Mouse (Mus musculus) intestine, embryonic 16.5 days (tissue): Measurements from ENCODE around the gene Gm21874. TPM values are rescaled to one million over a fixed set of nuclear protein-coding genes. Genes with fewer than 3 reads are reported as not detected.
"Not testable (repeated sequence)": the region's sequence is repeated elsewhere in the genome, so short reads cannot be mapped to it uniquely, and the experiment has no call there.

Source experiments
- ATAC-seq: fragments of 200-750 bp; cut with Nextera tagmentation; 2 replicates; pipeline ENCODE4 v1.8.0; 2017; ENCODE audit warnings: moderate TSS enrichment, moderate library complexity
- H3K27ac ChIP-seq: fragments of 300-500 bp; sonication (generic); 2 replicates; pipeline ENCODE4 v1.5.1; 2014; ENCODE audit warnings: mild to moderate bottlenecking, low read length
- H3K27me3 ChIP-seq: fragments of 300-500 bp; sonication (generic); replicated peaks from 2 replicates; pipeline ENCODE4 v1.6.1; 2014; ENCODE audit warnings: low read length, control low read depth, mixed read lengths; ENCODE audit not compliant: control insufficient read depth, insufficient read depth
- H3K36me3 ChIP-seq: fragments of 300-500 bp; sonication (generic); 2 replicates; pipeline ENCODE4 v1.6.1; 2014; ENCODE audit warnings: low read length, control low read depth; ENCODE audit not compliant: control insufficient read depth, insufficient read depth
- H3K4me1 ChIP-seq: fragments of 300-500 bp; sonication (generic); 2 replicates; pipeline ENCODE4 v1.6.1; 2014; ENCODE audit warnings: low read length, control low read depth, mixed read lengths; ENCODE audit not compliant: control insufficient read depth, insufficient read depth
- H3K4me2 ChIP-seq: fragments of 300-500 bp; sonication (generic); 2 replicates; pipeline ENCODE4 v1.6.1; 2014; ENCODE audit warnings: low read depth, low read length, control low read depth
- H3K4me3 ChIP-seq: fragments of 300-500 bp; sonication (generic); 2 replicates; pipeline ENCODE4 v1.5.1; 2014; ENCODE audit warnings: mild to moderate bottlenecking, low read length
- H3K9ac ChIP-seq: fragments of 300-500 bp; sonication (generic); 2 replicates; pipeline ENCODE4 v1.6.1; 2014; ENCODE audit warnings: low read depth, low read length
- H3K9me3 ChIP-seq: fragments of 300-500 bp; sonication (generic); 2 replicates; pipeline ENCODE4 v1.6.1; 2016; ENCODE audit warnings: low read length, control low read depth; ENCODE audit not compliant: control insufficient read depth
- polyA plus RNA-seq: library from polyadenylated mRNA; unstranded; fragments of >200 nt; fragmentation: Nextera tagmentation; extraction: Ambion mirVana; gene quantifications from 2 replicates; pipeline ENCODE4 v1.2.1, GENCODE M21; 2015

Gene Gm21874
- polyA plus RNA-seq, result not detected in 2 replicates

DNA sequence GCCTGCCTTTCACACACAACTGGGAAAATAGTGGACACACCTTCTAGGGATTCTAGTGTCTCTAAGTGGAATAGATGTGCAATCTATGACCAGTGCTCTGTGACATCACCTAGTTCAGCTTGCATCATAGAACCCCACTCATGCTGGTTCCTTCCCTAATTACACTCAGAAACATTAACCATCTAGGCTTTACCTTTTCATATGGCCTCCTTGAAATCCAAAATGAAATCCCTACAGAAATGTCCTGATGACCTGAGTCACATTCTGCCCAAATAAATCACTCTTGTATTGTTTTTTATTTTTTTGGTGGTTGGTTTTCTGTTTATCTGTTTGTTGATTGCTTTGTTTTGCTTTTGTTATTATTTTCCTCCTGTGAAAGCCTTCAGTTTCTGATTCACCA is at the start of gene Gm21874:
TSS of gene Gm21874 (minus strand) at position 101 of the 400 bp plus-strand sequence.
- H3K9me3 ChIP-seq, H3K4me2 ChIP-seq, H3K27me3 ChIP-seq, H3K36me3 ChIP-seq, H3K4me1 ChIP-seq, ATAC-seq, H3K4me3 ChIP-seq, H3K27ac ChIP-seq, H3K9ac ChIP-seq: not testable (repeated sequence)

Other genes starting within 250 kb of the Gm21874 start
- not detected in 2 replicates for gene Gm21721, start 214.0 kb downstream of the Gm21874 start, polyA plus RNA-seq
- not detected in 2 replicates for gene Gm21812, start 69.0 kb downstream of the Gm21874 start, polyA plus RNA-seq